Mouse (Mus musculus): ENCODE results near the gene Por. TPM values are rescaled to one million over a fixed set of nuclear protein-coding genes. Genes with fewer than 3 reads are reported as not detected.
A peak's percentile ranks its signal among the peaks of the same experiment; 100 is the strongest.

Gene Por
- polyA plus RNA-seq, 1 experiment from 2014 or later, result 93.9 TPM

DNA sequence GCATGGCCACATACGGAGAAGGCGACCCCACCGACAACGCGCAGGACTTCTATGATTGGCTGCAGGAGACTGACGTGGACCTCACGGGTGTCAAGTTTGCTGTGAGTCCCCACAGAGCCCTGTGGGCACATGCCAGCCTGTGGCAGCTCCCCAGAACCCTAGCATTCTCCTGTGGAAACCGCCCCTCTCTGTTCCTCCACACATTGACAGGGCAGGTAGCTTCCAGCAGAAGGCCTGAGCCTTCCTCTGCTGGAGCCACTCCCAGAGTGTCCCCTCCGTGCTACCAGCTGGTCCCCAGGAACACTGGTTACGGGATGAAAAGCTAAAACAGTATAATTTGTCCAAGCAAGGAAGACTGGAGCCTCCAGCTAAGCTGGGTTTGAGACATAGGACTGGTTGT, 60.4 kb downstream of the Por start:
- Histone ChIP-seq H3K9me3 (ENCODE audit: control insufficient read depth, low read length) (no peaks in the 10 kb centered on the region), H3K27ac (ENCODE audit: low read depth, low read length) (no peak overlapping the region), H3K4me3 (ENCODE audit: low read depth, low read length) (no peak overlapping the region), H3K9ac (ENCODE audit: low read length) (no peak overlapping the region), H3K4me2 (ENCODE audit: low read depth) (no peak overlapping the region), H3K27me3 (ENCODE audit: control insufficient read depth, insufficient read depth, low read length) (no peaks in the 10 kb centered on the region), H3K4me1 (ENCODE audit: control insufficient read depth, insufficient read depth, low read length) (peaks cover 12% of the 10 kb centered on the region), H3K36me3 (ENCODE audit: control insufficient read depth, insufficient read depth, low read length) (peaks cover 46% of the 10 kb centered on the region)
- DNase-seq (ENCODE audit: low spot score) (no peak), ATAC-seq (ENCODE audit: insufficient read depth, low FRiP score, low TSS enrichment) (no peak)
- 96% methylated on average over 10 of the region's 10 CpGs for WGBS

DNA sequence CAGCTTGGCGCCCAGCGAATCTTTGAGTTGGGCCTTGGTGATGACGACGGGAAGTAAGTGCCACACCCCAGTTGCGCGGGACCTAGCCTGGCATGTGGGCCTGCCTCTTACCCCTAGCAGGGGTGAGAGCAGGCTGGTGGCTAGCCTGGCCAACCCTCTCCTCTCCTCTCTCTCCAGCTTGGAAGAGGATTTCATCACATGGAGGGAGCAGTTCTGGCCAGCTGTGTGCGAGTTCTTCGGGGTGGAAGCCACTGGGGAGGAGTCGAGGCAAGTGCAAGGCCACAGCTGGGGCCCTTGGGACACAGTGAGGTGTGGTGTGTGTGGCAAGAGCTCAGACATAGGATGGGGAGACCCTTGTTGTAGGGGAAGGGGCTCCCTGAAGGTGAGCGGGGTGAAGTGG, 61.1 kb downstream of the Por start:
- peaks cover 52% of the 10 kb centered on the region for H3K36me3 ChIP-seq (ENCODE audit: control insufficient read depth, insufficient read depth, low read length)
- no peaks in the 10 kb centered on the region for H3K27me3 ChIP-seq (ENCODE audit: control insufficient read depth, insufficient read depth, low read length)
- 94% methylated on average over 10 of the region's 10 CpGs for WGBS
- no peaks in the 10 kb centered on the region for H3K9me3 ChIP-seq (ENCODE audit: control insufficient read depth, low read length)
- H3K4me2 ChIP-seq (ENCODE audit: low read depth), result no peak overlapping the region
- ATAC-seq (ENCODE audit: insufficient read depth, low FRiP score, low TSS enrichment) (no peak), DNase-seq (ENCODE audit: low spot score) (no peak)
- peaks cover 5% of the 10 kb centered on the region for H3K4me1 ChIP-seq (ENCODE audit: control insufficient read depth, insufficient read depth, low read length)
- H3K27ac ChIP-seq (ENCODE audit: low read depth, low read length), result no peak overlapping the region
- H3K4me3 ChIP-seq (ENCODE audit: low read depth, low read length), result no peak overlapping the region
- no peak overlapping the region; the same call in 1 of the 2 replicates for H3K9ac ChIP-seq (ENCODE audit: low read length)

DNA sequence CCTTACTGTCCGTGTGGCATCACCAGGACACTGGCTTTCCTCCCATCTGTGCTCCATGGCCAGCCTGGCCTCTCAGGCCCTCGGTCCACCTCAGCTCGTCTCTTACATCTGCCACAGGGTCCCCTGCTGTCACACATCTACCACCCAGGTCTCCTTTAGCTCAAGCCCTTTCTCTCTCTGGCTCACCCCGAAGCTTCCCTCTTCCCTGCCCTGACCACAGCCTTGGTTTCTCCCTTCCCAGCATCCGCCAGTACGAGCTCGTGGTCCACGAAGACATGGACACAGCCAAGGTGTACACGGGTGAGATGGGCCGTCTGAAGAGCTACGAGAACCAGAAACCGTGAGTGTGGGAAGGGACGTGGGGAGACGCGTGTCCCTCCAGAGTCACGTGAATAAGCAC, 61.5 kb downstream of the Por start:
- no peak overlapping the region for H3K4me3 ChIP-seq (ENCODE audit: low read depth, low read length)
- H3K27ac ChIP-seq (ENCODE audit: low read depth, low read length), result no peak overlapping the region
- no peaks in the 10 kb centered on the region for H3K9me3 ChIP-seq (ENCODE audit: control insufficient read depth, low read length)
- H3K9ac ChIP-seq (ENCODE audit: low read length), result no peak overlapping the region; the same call in 1 of the 2 replicates
- ATAC-seq (ENCODE audit: insufficient read depth, low FRiP score, low TSS enrichment) (no peak), DNase-seq (ENCODE audit: low spot score) (no peak)
- peaks cover 1% of the 10 kb centered on the region for H3K4me1 ChIP-seq (ENCODE audit: control insufficient read depth, insufficient read depth, low read length)
- WGBS, result 93% methylated on average over 16 of the region's 16 CpGs
- no peaks in the 10 kb centered on the region for H3K27me3 ChIP-seq (ENCODE audit: control insufficient read depth, insufficient read depth, low read length)
- H3K4me2 ChIP-seq (ENCODE audit: low read depth), result no peak overlapping the region
- peaks cover 52% of the 10 kb centered on the region for H3K36me3 ChIP-seq (ENCODE audit: control insufficient read depth, insufficient read depth, low read length)

DNA sequence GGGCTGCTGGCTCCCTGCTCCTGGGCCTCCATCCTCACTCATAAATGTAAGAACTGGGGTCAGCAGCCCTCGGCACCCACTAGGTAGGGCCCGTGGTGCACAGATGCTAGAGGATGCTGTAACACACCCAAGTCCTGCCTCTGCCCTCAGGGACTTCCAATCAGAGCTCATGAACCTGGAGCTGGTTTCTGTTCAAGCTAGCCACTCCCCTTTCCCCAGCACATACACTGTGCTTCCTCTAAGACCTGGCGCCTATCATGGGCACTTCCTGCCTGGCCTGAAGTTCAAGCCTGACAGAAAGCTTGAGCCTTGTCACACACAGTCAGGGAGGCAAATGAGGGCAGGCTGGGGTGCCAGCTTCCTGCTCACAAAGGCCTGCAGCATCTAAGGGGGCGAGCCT, 63.2 kb downstream of the Por start:
- no peak overlapping the region for H3K4me3 ChIP-seq (ENCODE audit: low read depth, low read length)
- no peaks in the 10 kb centered on the region for H3K4me1 ChIP-seq (ENCODE audit: control insufficient read depth, insufficient read depth, low read length)
- ATAC-seq (ENCODE audit: insufficient read depth, low FRiP score, low TSS enrichment), result no peak
- DNase-seq (ENCODE audit: low spot score), result no peak
- 99% methylated on average over 4 of the region's 4 CpGs for WGBS
- no peak overlapping the region for H3K4me2 ChIP-seq (ENCODE audit: low read depth)
- peaks cover 57% of the 10 kb centered on the region for H3K36me3 ChIP-seq (ENCODE audit: control insufficient read depth, insufficient read depth, low read length)
- no peak overlapping the region for H3K9ac ChIP-seq (ENCODE audit: low read length)
- no peaks in the 10 kb centered on the region for H3K27me3 ChIP-seq (ENCODE audit: control insufficient read depth, insufficient read depth, low read length)
- H3K9me3 ChIP-seq (ENCODE audit: control insufficient read depth, low read length), result no peaks in the 10 kb centered on the region
- no peak overlapping the region for H3K27ac ChIP-seq (ENCODE audit: low read depth, low read length)

GRCm38 (mm10) chr5:135734057-135734680, 64.3 kb downstream of the Por start:
- H3K36me3 ChIP-seq (ENCODE audit: control insufficient read depth, insufficient read depth, low read length), result peaks cover 57% of the 10 kb centered on the region
- DNase-seq (ENCODE audit: low spot score), result no peak

GRCm38 (mm10) chr5:135735741-135736140, 65.9 kb downstream of the Por start:
- Histone ChIP-seq H3K27ac (ENCODE audit: low read depth, low read length) (no peak overlapping the region), H3K9ac (ENCODE audit: low read length) (no peak overlapping the region), H3K27me3 (ENCODE audit: control insufficient read depth, insufficient read depth, low read length) (no peaks in the 10 kb centered on the region), H3K4me1 (ENCODE audit: control insufficient read depth, insufficient read depth, low read length) (no peaks in the 10 kb centered on the region), H3K9me3 (ENCODE audit: control insufficient read depth, low read length) (no peaks in the 10 kb centered on the region), H3K4me3 (ENCODE audit: low read depth, low read length) (no peak overlapping the region), H3K4me2 (ENCODE audit: low read depth) (no peak overlapping the region), H3K36me3 (ENCODE audit: control insufficient read depth, insufficient read depth, low read length) (peaks cover 48% of the 10 kb centered on the region)
- DNase-seq (ENCODE audit: low spot score) (no peak), ATAC-seq (ENCODE audit: insufficient read depth, low FRiP score, low TSS enrichment) (no peak)
- 93% methylated on average over 13 of the region's 13 CpGs for WGBS

More at GRCm38 (mm10) chr5:135734057-135734680, 64.3 kb downstream of the Por start:
- 93% methylated on average over 39 of the region's 42 CpGs for WGBS
- H3K27ac ChIP-seq (ENCODE audit: low read depth, low read length), result no peak overlapping the region
- no peaks in the 10 kb centered on the region for H3K27me3 ChIP-seq (ENCODE audit: control insufficient read depth, insufficient read depth, low read length)
- H3K9ac ChIP-seq (ENCODE audit: low read length), result no peak overlapping the region
- no peaks in the 10 kb centered on the region for H3K9me3 ChIP-seq (ENCODE audit: control insufficient read depth, low read length)
- H3K4me2 ChIP-seq (ENCODE audit: low read depth), result no peak overlapping the region
- no peak for ATAC-seq (ENCODE audit: insufficient read depth, low FRiP score, low TSS enrichment)
- H3K4me3 ChIP-seq (ENCODE audit: low read depth, low read length), result no peak overlapping the region
- no peaks in the 10 kb centered on the region for H3K4me1 ChIP-seq (ENCODE audit: control insufficient read depth, insufficient read depth, low read length)

DNA sequence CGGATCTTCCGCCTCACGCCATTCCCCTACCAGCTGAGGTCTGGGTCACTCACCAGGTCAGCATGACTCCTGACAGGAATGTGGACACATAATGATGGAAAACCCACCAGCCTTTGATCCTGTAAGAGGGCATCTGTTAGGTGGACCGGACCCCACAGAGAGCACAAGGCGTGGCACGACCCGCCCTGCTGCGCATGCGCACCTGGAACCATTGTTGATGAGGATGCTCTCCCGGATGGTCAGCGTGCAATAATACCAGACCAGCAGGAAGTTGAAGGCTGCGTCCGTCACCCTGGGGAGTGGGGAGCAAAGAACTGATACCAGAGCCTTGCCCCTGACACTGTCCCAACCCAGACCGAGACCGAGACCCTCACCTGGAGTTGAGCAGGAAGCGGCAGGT, 66.7 kb downstream of the Por start:
- 90% methylated on average over 16 of the region's 16 CpGs for WGBS
- Histone ChIP-seq H3K4me3 (ENCODE audit: low read depth, low read length) (no peak overlapping the region), H3K4me1 (ENCODE audit: control insufficient read depth, insufficient read depth, low read length) (no peaks in the 10 kb centered on the region), H3K9me3 (ENCODE audit: control insufficient read depth, low read length) (no peaks in the 10 kb centered on the region), H3K27me3 (ENCODE audit: control insufficient read depth, insufficient read depth, low read length) (no peaks in the 10 kb centered on the region), H3K27ac (ENCODE audit: low read depth, low read length) (no peak overlapping the region), H3K9ac (ENCODE audit: low read length) (no peak overlapping the region), H3K36me3 (ENCODE audit: control insufficient read depth, insufficient read depth, low read length) (peaks cover 41% of the 10 kb centered on the region), H3K4me2 (ENCODE audit: low read depth) (no peak overlapping the region)
- no peak for DNase-seq (ENCODE audit: low spot score)
- ATAC-seq (ENCODE audit: insufficient read depth, low FRiP score, low TSS enrichment), result no peak

DNA sequence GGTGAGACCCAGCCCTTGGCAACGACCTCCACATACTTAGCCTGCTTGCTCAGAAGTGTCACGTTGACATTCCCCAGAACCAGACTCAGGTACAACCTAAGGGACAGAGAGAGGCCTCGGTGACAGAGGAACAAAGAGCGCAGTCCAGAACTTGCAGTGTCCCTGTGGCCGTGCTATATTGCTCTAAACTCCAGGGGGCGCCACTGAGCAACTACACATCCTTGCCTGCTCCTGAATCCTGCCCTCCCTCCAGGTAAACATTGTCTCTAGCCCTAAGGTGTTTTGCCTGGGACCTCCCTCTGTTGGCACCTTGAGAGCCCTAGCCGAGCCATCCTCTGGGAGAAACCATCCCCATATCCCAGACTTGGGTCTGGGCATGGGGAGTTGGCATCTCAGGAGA, 67.3 kb downstream of the Por start:
- DNase-seq (ENCODE audit: low spot score) (no peak), ATAC-seq (ENCODE audit: insufficient read depth, low FRiP score, low TSS enrichment) (no peak)
- no peaks in the 10 kb centered on the region for H3K4me1 ChIP-seq (ENCODE audit: control insufficient read depth, insufficient read depth, low read length)
- H3K9me3 ChIP-seq (ENCODE audit: control insufficient read depth, low read length), result no peaks in the 10 kb centered on the region
- no peak overlapping the region for H3K4me3 ChIP-seq (ENCODE audit: low read depth, low read length)
- no peak overlapping the region for H3K27ac ChIP-seq (ENCODE audit: low read depth, low read length)
- no peak overlapping the region for H3K4me2 ChIP-seq (ENCODE audit: low read depth)
- H3K27me3 ChIP-seq (ENCODE audit: control insufficient read depth, insufficient read depth, low read length), result no peaks in the 10 kb centered on the region
- 78% methylated on average over 7 of the region's 7 CpGs for WGBS
- no peak overlapping the region for H3K9ac ChIP-seq (ENCODE audit: low read length)
- H3K36me3 ChIP-seq (ENCODE audit: control insufficient read depth, insufficient read depth, low read length), result peaks cover 40% of the 10 kb centered on the region

GRCm38 (mm10) chr5:135738266-135738665, 68.4 kb downstream of the Por start:
- H3K9me3 ChIP-seq (ENCODE audit: control insufficient read depth, low read length), result no peaks in the 10 kb centered on the region
- DNase-seq (ENCODE audit: low spot score) (peak; percentile 48), ATAC-seq (ENCODE audit: insufficient read depth, low FRiP score, low TSS enrichment) (no peak)
- WGBS, result 20% methylated on average over 6 of the region's 6 CpGs
- peaks cover 3% of the 10 kb centered on the region for H3K4me1 ChIP-seq (ENCODE audit: control insufficient read depth, insufficient read depth, low read length)
- no peak overlapping the region for H3K27ac ChIP-seq (ENCODE audit: low read depth, low read length)
- H3K4me3 ChIP-seq (ENCODE audit: low read depth, low read length), result no peak overlapping the region
- H3K4me2 ChIP-seq (ENCODE audit: low read depth), result no peak overlapping the region
- no peaks in the 10 kb centered on the region for H3K27me3 ChIP-seq (ENCODE audit: control insufficient read depth, insufficient read depth, low read length)
- peaks cover 32% of the 10 kb centered on the region for H3K36me3 ChIP-seq (ENCODE audit: control insufficient read depth, insufficient read depth, low read length)
- H3K9ac ChIP-seq (ENCODE audit: low read length), result no peak overlapping the region

All from neural tube, embryonic 11.5 days (tissue).